In genomic region chr1:155990391-155990790, GRCm38 (mm10) we compare ENCODE assay signal across 22 mouse cellular contexts. TPM values are rescaled to one million over a fixed set of nuclear protein-coding genes. Genes with fewer than 3 reads are reported as not detected.
DNase-seq lines count a peak whose midpoint lies in the region; ATAC-seq and TF ChIP-seq lines count a peak whose summit lies in the region.
"Had no signal": no experiment of that assay in that cellular context is flagged by ENCODE, and none has a peak within 500 bp of the region (broad histone marks: within the 10 kb centered on the region; RNA-seq: fewer than 3 reads in every experiment).

No protein-coding gene starts in this region.

- TF ChIP-seq EP300 in stomach, postnatal 0 days (optimal IDR thresholded peaks at IDR 0.05) = no peak

- no peak for ATAC-seq in heart, embryonic 15.5 days (replicated peaks; ENCODE audit: insufficient number of reproducible peaks, insufficient read depth, low FRiP score, low read depth)
- ATAC-seq in kidney, embryonic 16.5 days (ENCODE audit: low FRiP score, low TSS enrichment) = no peak
- ATAC-seq in stomach, embryonic 14.5 days (ENCODE audit: insufficient number of reproducible peaks, insufficient read depth, low FRiP score, low read depth) = no peak
- ATAC-seq in stomach, postnatal 0 days (ENCODE audit: low FRiP score, low TSS enrichment) = no peak
- ATAC-seq: CD4-positive, CD25-positive, alpha-beta regulatory T cell, adult 4 months; forebrain, embryonic 14.5 days; liver, embryonic 12.5 days; midbrain, embryonic 16.5 days had no signal

- no peaks in the 10 kb centered on the region for H3K36me3 ChIP-seq in heart, embryonic 15.5 days
- no peaks in the 10 kb centered on the region for H3K36me3 ChIP-seq in kidney, embryonic 16.5 days (ENCODE audit: insufficient read depth, low read length)
- H3K36me3 ChIP-seq in stomach, embryonic 14.5 days (ENCODE audit: control insufficient read depth, insufficient read depth, low read length) = no peaks in the 10 kb centered on the region
- no peaks in the 10 kb centered on the region for H3K36me3 ChIP-seq in stomach, postnatal 0 days (ENCODE audit: control insufficient read depth, insufficient read depth, low read length)
- H3K36me3 ChIP-seq: embryonic facial prominence, embryonic 15.5 days; hindbrain, embryonic 13.5 days; liver, embryonic 12.5 days; midbrain, embryonic 10.5 days had no signal

- 30% methylated on average over 11 of the region's 11 CpGs for WGBS in heart, embryonic 15.5 days
- 36% methylated on average over 11 of the region's 11 CpGs for WGBS in kidney, embryonic 16.5 days
- WGBS in stomach, embryonic 14.5 days = 36% methylated on average over 11 of the region's 11 CpGs
- WGBS in stomach, postnatal 0 days = 39% methylated on average over 11 of the region's 11 CpGs

- no peak for TF ChIP-seq CTCF in stomach, postnatal 0 days (IDR thresholded peaks at IDR 0.05; ENCODE audit: low read depth)

- no peak overlapping the region for H3K9ac ChIP-seq in heart, embryonic 15.5 days
- no peak overlapping the region for H3K9ac ChIP-seq in kidney, embryonic 16.5 days (replicated peaks; ENCODE audit: low read length)
- no peak overlapping the region for H3K9ac ChIP-seq in stomach, embryonic 14.5 days (replicated peaks; ENCODE audit: low read depth, low read length)
- H3K9ac ChIP-seq in stomach, postnatal 0 days (ENCODE audit: low read length) = no peak overlapping the region
- H3K9ac ChIP-seq: embryonic facial prominence, embryonic 15.5 days; hindbrain, embryonic 13.5 days; liver, embryonic 12.5 days had no signal

- peaks cover 14% of the 10 kb centered on the region for H3K4me1 ChIP-seq in heart, embryonic 15.5 days (replicated peaks)
- H3K4me1 ChIP-seq in kidney, embryonic 16.5 days (ENCODE audit: insufficient read depth, low read length) = 0 out of 2 replicates have a peak, but pooled peaks cover 7% of the 10 kb centered on the region
- H3K4me1 ChIP-seq in stomach, embryonic 14.5 days (ENCODE audit: control insufficient read depth, insufficient read depth, low read length) = peaks cover 9% of the 10 kb centered on the region; the same call in 1 of the 2 replicates
- H3K4me1 ChIP-seq in stomach, postnatal 0 days (replicated peaks; ENCODE audit: control insufficient read depth, insufficient read depth) = no peaks in the 10 kb centered on the region
- H3K4me1 ChIP-seq: embryonic facial prominence, embryonic 15.5 days; hindbrain, embryonic 13.5 days; liver, embryonic 12.5 days had no signal

- peak overlapping the region; percentile 45 for H3K27ac ChIP-seq in heart, embryonic 15.5 days
- H3K27ac ChIP-seq in kidney, embryonic 16.5 days (ENCODE audit: low read length) = no peak overlapping the region
- no peak overlapping the region; the same call in 1 of the 2 replicates for H3K27ac ChIP-seq in stomach, embryonic 14.5 days (ENCODE audit: low read length)
- no peak overlapping the region for H3K27ac ChIP-seq in stomach, postnatal 0 days (replicated peaks)
- H3K27ac ChIP-seq: gastrocnemius, adult 2 months; hindbrain, embryonic 13.5 days; liver, embryonic 12.5 days; midbrain, embryonic 10.5 days had no signal

- no peaks in the 10 kb centered on the region for H3K9me3 ChIP-seq in heart, embryonic 15.5 days (replicated peaks)
- H3K9me3 ChIP-seq in kidney, embryonic 16.5 days (ENCODE audit: low read length) = no peaks in the 10 kb centered on the region
- H3K9me3 ChIP-seq in stomach, embryonic 14.5 days (ENCODE audit: control insufficient read depth, low read depth, low read length) = no peaks in the 10 kb centered on the region
- no peaks in the 10 kb centered on the region for H3K9me3 ChIP-seq in stomach, postnatal 0 days (ENCODE audit: control insufficient read depth, low read length)
- H3K9me3 ChIP-seq: embryonic facial prominence, embryonic 15.5 days; hindbrain, embryonic 13.5 days; liver, embryonic 12.5 days; midbrain, embryonic 10.5 days had no signal

- H3K4me2 ChIP-seq in heart, embryonic 15.5 days = peak overlapping the region; percentile 35; the same call in 1 of the 2 replicates
- 0 out of 2 replicates have a peak overlapping the region, but pooled peaks have one; percentile 7 for H3K4me2 ChIP-seq in kidney, embryonic 16.5 days (replicated peaks; ENCODE audit: low read depth, low read length)
- H3K4me2 ChIP-seq in stomach, embryonic 14.5 days (replicated peaks; ENCODE audit: low read depth, low read length) = 0 out of 2 replicates have a peak overlapping the region, but pooled peaks have one; percentile 7
- no peak overlapping the region for H3K4me2 ChIP-seq in stomach, postnatal 0 days (replicated peaks; ENCODE audit: low read depth)
- H3K4me2 ChIP-seq: embryonic facial prominence, embryonic 15.5 days; hindbrain, embryonic 13.5 days; liver, embryonic 12.5 days had no signal

- intact Hi-C loops in heart, postnatal 36 days (cut with DNase I) = no loop called here

- no peak overlapping the region for H3K4me3 ChIP-seq in heart, embryonic 15.5 days
- no peak overlapping the region for H3K4me3 ChIP-seq in kidney, embryonic 16.5 days (ENCODE audit: low read length)
- no peak overlapping the region for H3K4me3 ChIP-seq in stomach, embryonic 14.5 days (ENCODE audit: low read depth, low read length)
- H3K4me3 ChIP-seq in stomach, postnatal 0 days (ENCODE audit: low read depth, low read length) = no peak overlapping the region
- H3K4me3 ChIP-seq: embryonic facial prominence, embryonic 15.5 days; gastrocnemius, adult 2 months; hindbrain, embryonic 13.5 days; liver, embryonic 12.5 days; midbrain, embryonic 10.5 days had no signal

- DNase-seq in heart, adult 11 months = peak; percentile 63
- DNase-seq in heart, postnatal 4 days = no peak
- no peak for DNase-seq in heart, postnatal 36 days
- DNase-seq in kidney, postnatal 25 days = no peak
- no peak for DNase-seq in stomach, postnatal 0 days (ENCODE audit: low spot score)
- DNase-seq: adrenal gland, postnatal 25 days; cerebellum, adult 8-10 months; cerebellum, postnatal 36 days; embryo, embryonic 11 days; gastrocnemius, adult 2 months; lung, adult 18-20 months; thymus, postnatal 36 days had no signal

- no peaks in the 10 kb centered on the region for H3K27me3 ChIP-seq in heart, embryonic 15.5 days
- H3K27me3 ChIP-seq in kidney, embryonic 16.5 days (ENCODE audit: insufficient read depth, low read length) = no peaks in the 10 kb centered on the region
- H3K27me3 ChIP-seq in stomach, embryonic 14.5 days (ENCODE audit: control insufficient read depth, insufficient read depth, low read length) = no peaks in the 10 kb centered on the region
- no peaks in the 10 kb centered on the region for H3K27me3 ChIP-seq in stomach, postnatal 0 days (ENCODE audit: control insufficient read depth, insufficient read depth, low read length)
- H3K27me3 ChIP-seq: embryonic facial prominence, embryonic 15.5 days; hindbrain, embryonic 13.5 days; liver, embryonic 12.5 days had no signal

RNA-seq across cellular contexts. Expression of gene Cep350, which starts 17.3 kb away (rescaled TPM):
- 10 to 100 TPM; 35.4 to 37.7 TPM for total RNA-seq in heart, postnatal 4 days (2021)
- 6.8 and 7.8 TPM in 2 replicates for polyA plus RNA-seq in heart, embryonic 15.5 days (2015; fragmentation: Nextera tagmentation; extraction: Ambion mirVana)
- 10 to 100 TPM; 38.0 TPM for total RNA-seq in heart, postnatal 36 days (2021)
- polyA plus RNA-seq in kidney, embryonic 16.5 days (2015; fragmentation: Nextera tagmentation; extraction: Ambion mirVana) = 4.7 and 6.9 TPM in 2 replicates
- polyA plus RNA-seq in stomach, embryonic 14.5 days (2014; fragmentation: Nextera tagmentation; extraction: Ambion mirVana) = 18.5 and 21.0 TPM in 2 replicates
- polyA plus RNA-seq in stomach, postnatal 0 days (2015; fragmentation: Nextera tagmentation; extraction: Ambion mirVana) = 7.1 and 9.0 TPM in 2 replicates

RNA-seq across cellular contexts. Expression of gene Tor1aip2, which starts 44.8 kb away (rescaled TPM):
- 10 to 100 TPM; 65.9 to 66.6 TPM for total RNA-seq in heart, postnatal 4 days (2021)
- 69.2 and 77.6 TPM in 2 replicates for polyA plus RNA-seq in heart, embryonic 15.5 days (2015; fragmentation: Nextera tagmentation; extraction: Ambion mirVana)
- total RNA-seq in heart, postnatal 36 days (2021) = 10 to 100 TPM; 46.2 to 52.5 TPM
- 117 and 118 TPM in 2 replicates for polyA plus RNA-seq in kidney, embryonic 16.5 days (2015; fragmentation: Nextera tagmentation; extraction: Ambion mirVana)
- 134 and 139 TPM in 2 replicates for polyA plus RNA-seq in stomach, embryonic 14.5 days (2014; fragmentation: Nextera tagmentation; extraction: Ambion mirVana)
- polyA plus RNA-seq in stomach, postnatal 0 days (2015; fragmentation: Nextera tagmentation; extraction: Ambion mirVana) = 67.0 and 69.8 TPM in 2 replicates

RNA-seq across cellular contexts. Expression of gene Tor1aip1, which starts 45.9 kb away (rescaled TPM):
- total RNA-seq in heart, postnatal 4 days (2021) = 10 to 100 TPM; 55.1 to 56.3 TPM
- polyA plus RNA-seq in heart, embryonic 15.5 days (2015; fragmentation: Nextera tagmentation; extraction: Ambion mirVana) = 35.7 and 37.9 TPM in 2 replicates
- 10 to 100 TPM; 87.5 to 87.7 TPM for total RNA-seq in heart, postnatal 36 days (2021)
- 33.7 and 40.4 TPM in 2 replicates for polyA plus RNA-seq in kidney, embryonic 16.5 days (2015; fragmentation: Nextera tagmentation; extraction: Ambion mirVana)
- polyA plus RNA-seq in stomach, embryonic 14.5 days (2014; fragmentation: Nextera tagmentation; extraction: Ambion mirVana) = 44.0 and 48.3 TPM in 2 replicates
- polyA plus RNA-seq in stomach, postnatal 0 days (2015; fragmentation: Nextera tagmentation; extraction: Ambion mirVana) = 35.4 and 38.6 TPM in 2 replicates
